In the genomic region with DNA sequence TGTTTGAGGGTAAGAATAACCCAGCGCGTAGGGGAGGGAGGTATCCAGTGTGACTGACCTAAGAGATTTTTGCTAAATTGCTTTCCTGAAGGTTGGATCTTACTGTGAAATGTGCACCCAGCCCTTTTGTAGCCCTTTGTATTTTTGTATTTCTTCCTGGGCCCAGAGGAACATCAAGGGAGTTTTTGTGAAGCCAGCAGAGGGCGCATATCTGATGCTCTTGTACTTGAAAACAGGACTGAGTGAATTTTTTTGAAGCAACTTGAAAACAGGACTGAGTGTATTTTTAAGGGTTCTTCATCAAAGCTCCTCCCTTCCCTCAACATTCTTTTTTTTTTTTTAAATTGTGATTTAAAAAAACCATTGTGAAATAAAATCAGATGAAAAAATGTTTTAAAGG, we compare ENCODE assay signal across 10 mouse cellular contexts.
A peak's percentile ranks its signal among the peaks of the same experiment; 100 is the strongest.
DNase-seq lines count a peak whose midpoint lies in the region; ATAC-seq and TF ChIP-seq lines count a peak whose summit lies in the region.
"Had no signal": no experiment of that assay in that cellular context is flagged by ENCODE, and none has a peak within 500 bp of the region (broad histone marks: within the 10 kb centered on the region; RNA-seq: fewer than 3 reads in every experiment).

No protein-coding gene starts in this region.

- H3K4me1 ChIP-seq in cerebellum, adult 2 months (ENCODE audit: control insufficient read depth, insufficient read depth, low read length), result peaks cover 10% of the 10 kb centered on the region

- TF ChIP-seq CTCF in cerebellum, adult 2 months (IDR thresholded peaks at IDR 0.05; ENCODE audit: borderline replicate concordance, insufficient read depth, low read depth, low read length), result peak; percentile 34; the same call in 1 of the 2 replicates

- H3K27ac ChIP-seq in cerebellum, adult 2 months (ENCODE audit: insufficient read depth, low read length), result no peak overlapping the region
- H3K27ac ChIP-seq: limb, embryonic 13.5 days had no signal

- no peak for TF ChIP-seq POLR2A in cerebellum, adult 2 months (IDR thresholded peaks at IDR 0.05; ENCODE audit: borderline replicate concordance, insufficient read depth, low read length)

- DNase-seq in cerebellum, adult 2 months, result peak; percentile 28 to 50
- DNase-seq in cerebellum, adult 9-11 months, result no peak
- peak; percentile 17 for DNase-seq in left cerebral cortex, postnatal 4 days
- DNase-seq in left cerebral cortex, adult 8-10 months (ENCODE audit: low spot score in 2 of 2), result no peak
- peak; percentile 52 for DNase-seq in adrenal gland, postnatal 25 days
- peak; percentile 48 for DNase-seq in lung, postnatal 10 days
- DNase-seq in testis, postnatal 14 days (ENCODE audit: low spot score), result no peak

- no peaks in the 10 kb centered on the region for H3K27me3 ChIP-seq in cerebellum, adult 2 months (ENCODE audit: control insufficient read depth, insufficient read depth, low read length)
- H3K27me3 ChIP-seq: limb, embryonic 13.5 days had no signal

- WGBS in cerebellum, adult 2 months, result 91% methylated on average over 3 of the region's 3 CpGs

- intact Hi-C loops in left cerebral cortex, postnatal 4 days (cut with DNase I), result no loop called here

- no peak for ATAC-seq in erythroblast, adult 5-6 weeks (replicated peaks; ENCODE audit: low FRiP score, poor library complexity, severe bottlenecking)

- no peak overlapping the region for H3K4me3 ChIP-seq in cerebellum, adult 2 months (replicated peaks; ENCODE audit: insufficient read depth, low read depth, low read length)
- H3K4me3 ChIP-seq: erythroblast, embryonic 14.5 days; limb, embryonic 13.5 days had no signal

Comparison
In these comparisons a context has a peak if more than half of its experiments do, and no peak if none do; other contexts are left out.
1. DNase-seq: peak in cerebellum, adult 2 months (2 of 2), left cerebral cortex, postnatal 4 days (single experiment), adrenal gland, postnatal 25 days (single experiment) and lung, postnatal 10 days (single experiment); none in cerebellum, adult 9-11 months (single experiment), left cerebral cortex, adult 8-10 months (0 of 2) and testis, postnatal 14 days (single experiment).